Mouse (Mus musculus) testis, adult 2 months (tissue): ENCODE data around the gene Mia2.

ENCODE experiments used
- CTCF ChIP-seq: fragments of 200-500 bp; IDR thresholded peaks from 2 replicates; pipeline ENCODE4 v1.5.1; 2012; ENCODE audit warnings: low read depth, mild to moderate bottlenecking, inconsistent platforms, low read length, moderate library complexity; ENCODE audit not compliant: control insufficient read depth, insufficient read depth, insufficient replicate concordance
- POLR2A ChIP-seq: fragments of 200-500 bp; IDR thresholded peaks from 2 replicates; pipeline ENCODE4 v1.6.1; 2012; ENCODE audit warnings: low read depth, mild to moderate bottlenecking, inconsistent platforms, low read length, moderate library complexity; ENCODE audit not compliant: control insufficient read depth

DNA sequence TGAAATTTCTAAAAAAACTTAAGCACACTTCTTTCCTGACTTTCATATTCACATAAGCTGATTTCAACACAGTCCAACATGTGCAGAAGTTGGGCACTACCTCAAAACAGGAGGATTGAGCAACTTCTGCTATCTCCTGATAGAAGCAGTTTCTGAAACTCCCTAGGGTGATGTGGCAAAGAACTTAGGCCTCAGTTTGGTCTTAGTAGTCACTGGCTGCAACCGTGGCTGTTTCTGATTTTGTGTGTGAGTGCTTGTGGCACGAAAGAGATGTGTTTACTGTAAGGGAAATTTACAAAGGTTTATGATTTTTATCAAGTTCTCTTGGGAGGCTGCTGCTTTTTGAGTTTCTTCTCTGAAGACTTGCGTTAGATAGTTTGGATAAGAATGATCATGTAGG, 34.6 kb downstream of the Mia2 start:
- TF ChIP-seq CTCF = no peak
- TF ChIP-seq POLR2A = no peak
